Mouse (Mus musculus): ENCODE data around the gene Fxyd5.

The Fxyd5 gene

GRCm38 (mm10) chr7:30985357-30985756 lies 56.9 kb downstream of the Fxyd5 start:
- no peak for DNase-seq (ENCODE audit: low read depth, low spot score)

Measured in forelimb bud, embryonic 11.5 days (tissue).